Mouse (Mus musculus) embryonic fibroblast, embryonic 13.5 days (primary cell): ENCODE data around the gene Plin3.

Experiments
- CTCF ChIP-seq: IDR thresholded peaks from 2 replicates; pipeline ENCODE4 v1.5.1; 2011; ENCODE audit warnings: mild to moderate bottlenecking, control low read depth, low read length, moderate library complexity, borderline replicate concordance; ENCODE audit not compliant: insufficient read depth
- POLR2A ChIP-seq: IDR thresholded peaks from 2 replicates; pipeline ENCODE4 v1.6.1; 2011; ENCODE audit warnings: low read depth, mild to moderate bottlenecking, control low read depth, low read length, moderate library complexity

DNA sequence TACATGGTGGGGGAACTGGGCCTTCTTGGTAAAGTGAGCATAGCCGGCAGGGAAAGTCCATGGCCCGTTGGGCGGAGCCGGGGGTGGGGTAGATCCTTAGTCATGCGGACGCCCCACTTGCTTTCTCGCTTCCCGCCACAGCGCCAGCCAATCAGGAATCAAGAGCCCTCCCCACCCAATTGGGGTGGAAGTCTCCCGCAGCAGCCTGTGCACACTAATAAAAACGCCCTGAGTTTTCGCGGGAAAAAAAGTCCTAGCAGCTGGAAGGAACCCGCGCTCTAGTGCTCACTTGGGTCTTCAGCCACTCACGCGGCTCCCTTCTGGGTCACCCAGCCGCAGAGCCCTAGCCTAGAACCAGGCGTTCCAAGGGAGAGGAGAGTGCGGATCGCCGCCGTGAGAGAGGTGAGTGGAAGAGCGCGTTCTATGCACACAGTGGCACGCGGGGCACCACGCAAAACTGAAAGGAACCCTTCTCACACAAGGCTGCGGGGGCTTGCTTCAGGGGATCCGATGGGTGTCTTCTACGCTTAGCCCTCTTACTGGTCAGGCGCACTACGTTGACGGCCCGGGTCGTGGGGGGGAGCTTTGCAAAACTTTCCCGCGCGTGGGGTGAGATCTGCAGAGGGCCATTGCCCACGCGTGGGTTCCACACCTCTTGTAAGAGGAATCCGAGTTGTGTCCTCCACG lies 10.6 kb upstream of the Plin3 start, which contains the start of gene Uhrf1:
- TF ChIP-seq CTCF: no peak
- TF ChIP-seq POLR2A: 0 out of 2 replicates have a peak, but pooled peaks have one; percentile 27
